Mouse (Mus musculus) spleen, adult 2 months (tissue): Measurements from ENCODE around the gene Ncor1.

Source experiments
- CTCF ChIP-seq: fragments of 200-500 bp; IDR thresholded peaks from 2 replicates; pipeline ENCODE4 v1.5.1; 2011; ENCODE audit warnings: mild to moderate bottlenecking, inconsistent platforms; ENCODE audit not compliant: insufficient read depth, insufficient read length, insufficient replicate concordance; ENCODE audit errors: extremely low read depth
- POLR2A ChIP-seq: fragments of 200-500 bp; IDR thresholded peaks from 2 replicates; pipeline ENCODE4 v1.6.1; 2011; ENCODE audit warnings: low read depth, low read length, inconsistent platforms

- TF ChIP-seq POLR2A (no peak), CTCF (no peak)
Observed at GRCm38 (mm10) chr11:62355216-62355615, 103.1 kb downstream of the Ncor1 start.
